Mouse (Mus musculus) intestine, embryonic 15.5 days (tissue): ENCODE measurements around the gene Ern1. TPM values are rescaled to one million over a fixed set of nuclear protein-coding genes. Genes with fewer than 3 reads are reported as not detected.
"Not testable (repeated sequence)": the region's sequence is repeated elsewhere in the genome, so short reads cannot be mapped to it uniquely, and the experiment has no call there.

Source experiments
- ATAC-seq: fragments of 200-750 bp; cut with Nextera tagmentation; 2 replicates; pipeline ENCODE4 v1.8.0; 2017; ENCODE audit warnings: moderate TSS enrichment, moderate library complexity
- H3K27ac ChIP-seq: fragments of 300-500 bp; sonication (generic); 2 replicates; pipeline ENCODE4 v1.5.1; 2015; ENCODE audit warnings: mild to moderate bottlenecking, inconsistent platforms
- H3K27me3 ChIP-seq: fragments of 300-500 bp; sonication (generic); replicated peaks from 2 replicates; pipeline ENCODE4 v1.6.1; 2015; ENCODE audit warnings: inconsistent platforms
- H3K36me3 ChIP-seq: fragments of 300-500 bp; sonication (generic); 2 replicates; pipeline ENCODE4 v1.6.1; 2015; ENCODE audit warnings: inconsistent platforms
- H3K4me1 ChIP-seq: fragments of 300-500 bp; sonication (generic); replicated peaks from 2 replicates; pipeline ENCODE4 v1.6.1; 2015; ENCODE audit warnings: inconsistent platforms
- H3K4me2 ChIP-seq: fragments of 300-500 bp; sonication (generic); replicated peaks from 2 replicates; pipeline ENCODE4 v1.6.1; 2015; ENCODE audit warnings: mild to moderate bottlenecking, inconsistent platforms
- H3K4me3 ChIP-seq: fragments of 300-500 bp; sonication (generic); replicated peaks from 2 replicates; pipeline ENCODE4 v1.5.1; 2015; ENCODE audit warnings: inconsistent platforms
- H3K9ac ChIP-seq: fragments of 300-500 bp; sonication (generic); 2 replicates; pipeline ENCODE4 v1.6.1; 2015; ENCODE audit warnings: inconsistent platforms
- H3K9me3 ChIP-seq: fragments of 300-500 bp; sonication (generic); 2 replicates; pipeline ENCODE4 v1.6.1; 2016; ENCODE audit warnings: inconsistent platforms
- WGBS: fragments of 180-500 bp; shearing (Covaris S2); methylation state at CpG from one replicate; pipeline ENCODE4 v1.1.7; 2015; 5-methylcytosine and 5-hydroxymethylcytosine counted together
- polyA plus RNA-seq: library from polyadenylated mRNA; unstranded; fragments of >200 nt; fragmentation: Nextera tagmentation; extraction: Ambion mirVana; gene quantifications from 2 replicates; pipeline ENCODE4 v1.2.1, GENCODE M21; 2015

The Ern1 gene
- polyA plus RNA-seq, 1 experiment from 2014 or later = 4.8 TPM

- Histone ChIP-seq H3K9me3 (no peaks in the 10 kb centered on the region), H3K4me3 (no peak overlapping the region), H3K9ac (no peak overlapping the region), H3K36me3 (no peaks in the 10 kb centered on the region), H3K4me1 (no peaks in the 10 kb centered on the region), H3K27ac (0 out of 2 replicates have a peak overlapping the region, but pooled peaks have one; percentile 24), H3K27me3 (no peaks in the 10 kb centered on the region), H3K4me2 (no peak overlapping the region)
- peak; percentile 55 for ATAC-seq
- 34% methylated on average over 4 of the region's 4 CpGs for WGBS
Observed at GRCm38 (mm10) chr11:106418622-106419196, 68.9 kb downstream of the Ern1 start.

GRCm38 (mm10) chr11:106417860-106418259, 69.8 kb downstream of the Ern1 start:
- Histone ChIP-seq H3K4me2 (no peak overlapping the region), H3K9me3 (no peaks in the 10 kb centered on the region), H3K27ac (no peak overlapping the region), H3K27me3 (no peaks in the 10 kb centered on the region), H3K9ac (no peak overlapping the region), H3K4me1 (no peaks in the 10 kb centered on the region), H3K36me3 (no peaks in the 10 kb centered on the region), H3K4me3 (no peak overlapping the region)
- WGBS = 86% methylated on average over 2 of the region's 2 CpGs
- ATAC-seq = no peak

GRCm38 (mm10) chr11:106416331-106416730, 71.3 kb downstream of the Ern1 start:
- H3K27ac ChIP-seq = no peak overlapping the region
- WGBS = 86% methylated on average over 3 of the region's 3 CpGs

GRCm38 (mm10) chr11:106412641-106413360, 74.9 kb downstream of the Ern1 start:
- Histone ChIP-seq H3K4me3 (no peak overlapping the region), H3K27me3 (no peaks in the 10 kb centered on the region), H3K36me3 (0 out of 2 replicates have a peak, but pooled peaks cover 3% of the 10 kb centered on the region), H3K9ac (no peak overlapping the region), H3K27ac (no peak overlapping the region), H3K4me1 (no peaks in the 10 kb centered on the region), H3K9me3 (no peaks in the 10 kb centered on the region), H3K4me2 (no peak overlapping the region)
- ATAC-seq = no peak
- 84% methylated on average over 3 of the region's 3 CpGs for WGBS

More at GRCm38 (mm10) chr11:106416331-106416730, 71.3 kb downstream of the Ern1 start:
- Histone ChIP-seq H3K9me3 (no peaks in the 10 kb centered on the region), H3K4me3 (no peak overlapping the region), H3K9ac (no peak overlapping the region), H3K4me2 (no peak overlapping the region), H3K4me1 (no peaks in the 10 kb centered on the region), H3K27me3 (no peaks in the 10 kb centered on the region), H3K36me3 (0 out of 2 replicates have a peak, but pooled peaks cover 2% of the 10 kb centered on the region)
- ATAC-seq = no peak

GRCm38 (mm10) chr11:106411157-106411556, 76.5 kb downstream of the Ern1 start:
- Histone ChIP-seq H3K9me3 (no peaks in the 10 kb centered on the region), H3K4me1 (no peaks in the 10 kb centered on the region), H3K9ac (no peak overlapping the region), H3K27ac (no peak overlapping the region), H3K4me2 (no peak overlapping the region), H3K4me3 (no peak overlapping the region), H3K36me3 (peaks cover 6% of the 10 kb centered on the region; the same call in 1 of the 2 replicates), H3K27me3 (no peaks in the 10 kb centered on the region)
- WGBS = 86% methylated on average over 2 of the region's 2 CpGs
- no peak for ATAC-seq

- no peak for ATAC-seq
- H3K27me3 ChIP-seq = no peaks in the 10 kb centered on the region
- no peak overlapping the region for H3K4me2 ChIP-seq
- H3K36me3 ChIP-seq = peaks cover 7% of the 10 kb centered on the region; the same call in 1 of the 2 replicates
- no peak overlapping the region for H3K9ac ChIP-seq
- no peak overlapping the region for H3K27ac ChIP-seq
- no peaks in the 10 kb centered on the region for H3K9me3 ChIP-seq
- WGBS = 73% methylated on average over 3 of the region's 3 CpGs
- H3K4me3 ChIP-seq = no peak overlapping the region
- no peaks in the 10 kb centered on the region for H3K4me1 ChIP-seq
Observed at GRCm38 (mm10) chr11:106410507-106410906, 77.1 kb downstream of the Ern1 start.

- no peak for ATAC-seq
- peaks cover 9% of the 10 kb centered on the region; the same call in 1 of the 2 replicates for H3K36me3 ChIP-seq
- 54% methylated on average over 4 of the region's 4 CpGs for WGBS
Observed at GRCm38 (mm10) chr11:106410011-106410410, 77.6 kb downstream of the Ern1 start.

GRCm38 (mm10) chr11:106398481-106398880, 89.2 kb downstream of the Ern1 start:
- WGBS = 95% methylated on average over 8 of the region's 8 CpGs
- no peak overlapping the region for H3K4me2 ChIP-seq
- no peak overlapping the region for H3K4me3 ChIP-seq
- no peak overlapping the region for H3K9ac ChIP-seq
- no peaks in the 10 kb centered on the region for H3K27me3 ChIP-seq
- H3K36me3 ChIP-seq = peaks cover 9% of the 10 kb centered on the region; the same call in 1 of the 2 replicates
- H3K27ac ChIP-seq = no peak overlapping the region
- no peaks in the 10 kb centered on the region for H3K9me3 ChIP-seq
- H3K4me1 ChIP-seq = no peaks in the 10 kb centered on the region
- no peak for ATAC-seq

More at GRCm38 (mm10) chr11:106410011-106410410, 77.6 kb downstream of the Ern1 start:
- Histone ChIP-seq H3K27me3 (no peaks in the 10 kb centered on the region), H3K9me3 (no peaks in the 10 kb centered on the region), H3K9ac (no peak overlapping the region), H3K4me2 (no peak overlapping the region), H3K4me3 (no peak overlapping the region), H3K27ac (no peak overlapping the region), H3K4me1 (no peaks in the 10 kb centered on the region)

GRCm38 (mm10) chr11:106397656-106398055, 90.0 kb downstream of the Ern1 start:
- Histone ChIP-seq H3K4me1 (no peaks in the 10 kb centered on the region), H3K9me3 (no peaks in the 10 kb centered on the region), H3K27me3 (no peaks in the 10 kb centered on the region), H3K27ac (no peak overlapping the region), H3K9ac (no peak overlapping the region), H3K36me3 (peaks cover 9% of the 10 kb centered on the region; the same call in 1 of the 2 replicates), H3K4me2 (no peak overlapping the region), H3K4me3 (no peak overlapping the region)
- no peak for ATAC-seq
- 82% methylated on average over 3 of the region's 3 CpGs for WGBS

- ATAC-seq, H3K4me3 ChIP-seq, H3K27ac ChIP-seq, H3K36me3 ChIP-seq, H3K27me3 ChIP-seq, H3K9ac ChIP-seq, H3K9me3 ChIP-seq, H3K4me2 ChIP-seq, H3K4me1 ChIP-seq: not testable (repeated sequence)
- 92% methylated on average over 2 of the region's 2 CpGs for WGBS
Observed at GRCm38 (mm10) chr11:106394055-106394454, 93.6 kb downstream of the Ern1 start.

GRCm38 (mm10) chr11:106393331-106393616, 94.4 kb downstream of the Ern1 start:
- no peak overlapping the region for H3K27ac ChIP-seq
- H3K9me3 ChIP-seq = no peaks in the 10 kb centered on the region
- H3K9ac ChIP-seq = no peak overlapping the region
- H3K4me2 ChIP-seq = no peak overlapping the region
- H3K4me3 ChIP-seq = no peak overlapping the region
- no peaks in the 10 kb centered on the region; the same call in 1 of the 2 replicates for H3K4me1 ChIP-seq
- no peak for ATAC-seq
- 58% methylated on average over 4 of the region's 4 CpGs for WGBS
- H3K27me3 ChIP-seq = no peaks in the 10 kb centered on the region
- H3K36me3 ChIP-seq = peaks cover 3% of the 10 kb centered on the region; the same call in 1 of the 2 replicates

- H3K4me2 ChIP-seq = no peak overlapping the region
- no peaks in the 10 kb centered on the region for H3K27me3 ChIP-seq
- no peaks in the 10 kb centered on the region; the same call in 1 of the 2 replicates for H3K4me1 ChIP-seq
- no peak overlapping the region for H3K4me3 ChIP-seq
- no peak overlapping the region for H3K9ac ChIP-seq
- no peaks in the 10 kb centered on the region for H3K9me3 ChIP-seq
- 58% methylated on average over 7 of the region's 7 CpGs for WGBS
- peak; percentile 20; the same call in 1 of the 2 replicates for ATAC-seq
- 0 out of 2 replicates have a peak, but pooled peaks cover 3% of the 10 kb centered on the region for H3K36me3 ChIP-seq
- no peak overlapping the region for H3K27ac ChIP-seq
Observed at GRCm38 (mm10) chr11:106392597-106393330, 94.9 kb downstream of the Ern1 start.
